Mouse (Mus musculus): ENCODE measurements around the gene Bbs12.

The Bbs12 gene

GRCm38 (mm10) chr3:37312370-37312941 is at the start of gene Bbs12, which contains the start of gene Cetn4:
Bbs12 (plus strand) TSS chr3:37312554.
Cetn4 (minus strand) TSS chr3:37312708.
- no peak for DNase-seq (ENCODE audit: extremely low read depth, low read depth, low spot score)

DNA sequence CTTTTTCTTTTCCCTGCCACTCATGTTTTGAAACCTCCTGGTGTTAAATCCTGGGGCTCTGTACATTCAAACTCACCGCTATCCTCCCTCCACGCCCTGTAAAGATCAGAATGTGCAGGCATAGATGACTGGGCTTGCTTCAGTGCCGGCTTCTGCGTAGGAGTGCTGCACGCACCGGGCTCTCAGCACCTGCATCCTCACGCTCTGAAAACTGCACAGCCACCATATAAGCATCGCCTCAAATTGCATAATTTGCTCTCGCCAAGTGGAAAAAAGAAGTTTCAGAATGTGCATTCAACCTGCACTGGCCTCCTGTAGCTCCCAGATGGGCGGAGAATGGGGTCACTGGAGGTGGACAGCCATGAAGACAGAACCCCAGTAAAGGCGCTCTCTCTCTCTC is 44.0 kb upstream of the Bbs12 start:
- no peak for DNase-seq (ENCODE audit: extremely low read depth, low read depth, low spot score)

GRCm38 (mm10) chr3:37269926-37270325 is 42.4 kb upstream of the Bbs12 start:
- no peak for DNase-seq (ENCODE audit: extremely low read depth, low read depth, low spot score)

DNA sequence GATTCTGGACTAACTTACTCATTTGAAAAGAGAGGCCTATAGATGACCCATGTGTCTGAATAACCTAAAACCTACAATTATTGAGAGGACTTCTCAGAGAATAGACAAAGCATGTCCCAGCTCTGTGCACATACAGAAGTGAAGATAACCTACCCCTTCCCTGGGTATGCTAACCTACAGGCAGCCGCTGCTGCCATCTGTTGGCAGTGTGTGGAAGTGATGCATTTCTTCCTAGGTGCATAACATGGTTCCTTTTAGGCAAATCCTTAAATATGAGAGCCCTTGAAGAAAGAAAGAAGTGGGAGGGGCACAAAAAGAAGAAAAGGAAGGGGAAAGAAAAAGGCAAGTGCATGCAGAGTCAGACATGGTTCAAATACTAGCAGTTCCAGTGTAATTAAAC is 41.1 kb upstream of the Bbs12 start:
- no peak for DNase-seq (ENCODE audit: extremely low read depth, low read depth, low spot score)

DNA sequence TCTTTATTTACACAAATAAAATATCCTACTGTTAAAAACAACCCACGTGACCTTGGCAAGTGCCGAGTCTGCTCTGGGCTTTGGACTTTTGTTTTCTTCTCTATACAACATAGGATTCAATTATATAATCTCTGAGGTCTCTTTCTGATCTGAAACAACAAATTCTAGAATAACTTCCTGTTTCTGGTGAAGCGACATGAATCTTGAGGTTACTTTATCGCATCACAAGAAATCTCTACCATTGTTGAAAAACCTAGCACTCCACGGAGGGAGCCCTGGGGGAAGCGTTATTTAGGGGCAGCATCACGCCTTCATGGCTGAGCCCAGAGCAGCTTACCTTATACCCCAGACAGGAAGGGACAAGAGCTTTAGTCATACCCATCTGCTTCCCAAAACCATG is 39.3 kb upstream of the Bbs12 start:
- DNase-seq (ENCODE audit: extremely low read depth, low read depth, low spot score) = no peak

DNA sequence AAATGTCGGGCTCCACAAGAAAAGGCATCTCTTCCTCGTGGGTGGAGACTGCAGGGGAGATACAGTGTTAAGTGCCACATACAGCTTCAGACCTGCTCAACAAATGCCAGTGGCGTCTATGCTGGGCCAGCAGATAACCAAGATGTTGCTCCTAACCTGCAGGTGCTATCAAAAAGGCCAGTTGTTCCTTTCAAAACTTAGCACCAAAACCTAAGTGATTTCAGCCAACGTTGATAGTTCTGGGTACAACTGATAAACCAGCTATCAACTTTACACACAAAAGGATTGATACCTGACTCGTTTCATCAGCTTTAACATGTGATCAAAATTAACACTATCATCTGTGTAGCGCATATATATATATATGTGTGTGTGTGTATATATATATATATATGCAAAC is 37.7 kb upstream of the Bbs12 start:
- no peak for DNase-seq (ENCODE audit: extremely low read depth, low read depth, low spot score)

- DNase-seq (ENCODE audit: extremely low read depth, low read depth, low spot score) = no peak
These were observed 32.1 kb upstream of the Bbs12 start for GRCm38 (mm10) chr3:37280221-37280620.

- DNase-seq (ENCODE audit: extremely low read depth, low read depth, low spot score) = no peak
These were observed 31.5 kb upstream of the Bbs12 start for GRCm38 (mm10) chr3:37280871-37281270.

- no peak for DNase-seq (ENCODE audit: extremely low read depth, low read depth, low spot score)
These were observed 29.9 kb upstream of the Bbs12 start for GRCm38 (mm10) chr3:37282299-37282922.

GRCm38 (mm10) chr3:37283234-37283633 is 29.1 kb upstream of the Bbs12 start:
- no peak for DNase-seq (ENCODE audit: extremely low read depth, low read depth, low spot score)

DNA sequence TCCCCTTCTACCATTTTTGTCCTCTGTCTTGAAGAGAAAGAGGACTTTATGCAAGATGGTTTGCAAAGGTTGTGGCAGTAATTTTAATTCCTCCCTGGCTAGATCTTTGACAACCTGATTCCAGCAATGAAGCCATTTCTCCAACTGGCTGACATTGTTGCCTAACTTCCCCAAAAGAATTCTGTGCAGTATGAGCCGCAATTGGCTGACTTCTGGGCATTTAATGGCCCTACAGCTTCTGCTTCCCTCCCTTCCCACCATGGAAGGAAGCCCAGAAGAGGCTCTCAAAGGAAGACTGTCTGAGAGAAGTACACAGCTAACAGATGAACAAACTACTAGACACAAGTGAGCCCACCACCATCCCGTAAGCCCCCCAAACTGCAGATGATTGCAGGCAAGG is 23.1 kb upstream of the Bbs12 start:
- DNase-seq (ENCODE audit: extremely low read depth, low read depth, low spot score) = no peak

- no peak for DNase-seq (ENCODE audit: extremely low read depth, low read depth, low spot score)
These were observed 21.3 kb upstream of the Bbs12 start for GRCm38 (mm10) chr3:37290881-37291541.

GRCm38 (mm10) chr3:37291929-37292328 is 20.4 kb upstream of the Bbs12 start:
- no peak for DNase-seq (ENCODE audit: extremely low read depth, low read depth, low spot score)

GRCm38 (mm10) chr3:37292654-37293053 is 19.7 kb upstream of the Bbs12 start:
- no peak for DNase-seq (ENCODE audit: extremely low read depth, low read depth, low spot score)

DNA sequence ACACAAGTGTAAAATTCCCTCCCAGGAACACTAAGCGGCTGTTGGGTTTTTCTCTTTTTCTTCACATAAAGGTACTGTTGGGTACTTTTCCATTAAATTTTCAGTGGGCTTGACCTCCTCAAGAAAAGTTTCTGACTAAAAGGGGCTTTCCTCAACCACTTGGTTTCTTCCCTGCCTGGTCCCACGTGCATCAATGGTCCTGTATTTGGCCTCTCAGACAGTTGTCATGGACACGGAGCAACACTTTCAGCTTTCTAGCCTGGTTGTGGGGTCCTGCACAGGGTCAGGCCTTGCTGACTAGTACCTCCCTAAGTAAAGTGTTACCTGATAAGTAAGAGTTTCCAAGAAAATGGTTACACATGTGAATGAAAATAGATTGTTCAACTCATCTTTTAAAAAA is 12.9 kb upstream of the Bbs12 start:
- DNase-seq (ENCODE audit: extremely low read depth, low read depth, low spot score) = no peak

GRCm38 (mm10) chr3:37302685-37303084 is 9.7 kb upstream of the Bbs12 start:
- DNase-seq (ENCODE audit: extremely low read depth, low read depth, low spot score) = no peak

DNA sequence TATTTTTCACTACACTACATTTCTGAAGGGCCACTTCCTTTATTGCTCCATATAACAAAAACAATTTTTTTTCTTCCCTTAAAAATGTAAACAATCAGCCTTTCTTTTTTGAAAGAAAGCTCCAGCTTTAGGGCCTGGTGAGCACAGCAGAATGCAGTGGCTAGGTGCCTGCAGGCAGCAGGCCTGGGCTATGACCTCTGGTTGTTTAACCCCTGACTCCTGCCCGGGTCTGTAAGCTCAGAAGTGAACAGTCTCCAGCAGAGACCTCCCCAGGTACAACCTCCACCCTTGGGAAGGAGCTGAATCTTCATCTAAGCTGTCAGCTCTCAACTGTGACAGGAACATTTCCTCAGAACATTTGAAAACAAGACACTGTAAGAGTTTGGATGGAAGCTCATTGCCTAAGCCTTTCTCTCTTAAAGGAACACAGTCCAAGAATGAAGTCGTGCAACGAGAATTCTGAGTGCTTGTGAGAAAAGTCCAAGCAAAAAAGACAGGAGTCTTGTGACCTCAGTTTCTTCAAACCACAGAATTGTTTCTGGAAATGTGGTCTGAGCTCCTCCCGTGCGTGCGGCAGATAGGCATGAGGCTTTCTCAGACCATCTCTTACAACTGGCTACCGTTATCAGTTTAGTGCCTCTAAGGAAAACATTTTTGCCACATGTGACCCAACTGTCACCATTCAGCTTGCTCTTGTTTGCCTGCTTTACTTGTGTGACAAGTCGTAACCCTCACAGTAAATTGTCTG is 8.8 kb upstream of the Bbs12 start:
- no peak for DNase-seq (ENCODE audit: extremely low read depth, low read depth, low spot score)

DNA sequence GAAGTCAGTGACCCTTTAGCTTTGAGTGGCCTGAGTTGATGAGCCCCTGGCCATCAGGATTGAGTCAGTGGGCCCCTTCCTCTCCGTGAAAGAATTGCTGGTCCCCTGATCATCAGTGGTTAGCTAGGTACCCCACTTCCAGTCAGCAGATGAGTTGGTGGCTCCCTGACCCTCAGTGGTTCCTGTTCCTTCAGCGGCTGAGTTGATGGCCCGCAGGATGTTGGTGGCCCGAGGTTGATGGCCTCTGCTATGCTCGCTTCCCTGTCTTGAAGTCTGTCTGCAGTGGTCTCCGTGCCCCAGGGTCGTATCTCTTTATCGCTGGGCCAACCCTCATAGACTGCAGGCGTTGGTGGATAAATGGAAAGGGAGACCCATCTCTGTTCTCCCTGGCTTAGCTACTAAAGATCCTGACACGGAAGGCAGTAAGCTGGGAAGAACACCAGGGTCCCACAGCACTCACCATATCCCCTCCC is 421 bp upstream of the Bbs12 start:
- no peak for DNase-seq (ENCODE audit: extremely low read depth, low read depth, low spot score)

DNA sequence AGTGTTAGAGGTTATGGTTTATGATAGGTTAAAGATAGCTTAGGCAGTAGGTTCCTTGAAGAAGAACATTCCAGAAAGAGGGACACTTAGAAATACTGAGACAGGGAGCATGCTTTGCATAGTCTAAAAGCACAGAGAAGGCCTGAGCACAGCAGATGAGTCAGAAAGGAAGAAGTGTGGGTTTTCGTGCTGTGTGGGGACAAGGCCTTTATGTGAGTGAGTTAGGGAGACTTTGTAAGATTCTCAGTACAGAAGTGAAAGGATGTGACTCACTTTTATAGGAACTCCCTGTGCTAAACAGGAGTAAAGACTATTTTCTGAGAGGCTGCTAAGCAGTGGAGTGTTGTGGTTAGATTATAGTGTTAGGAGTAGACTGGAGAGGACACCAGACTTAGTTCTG is 1.0 kb downstream of the Bbs12 start:
- no peak for DNase-seq (ENCODE audit: extremely low read depth, low read depth, low spot score)

DNA sequence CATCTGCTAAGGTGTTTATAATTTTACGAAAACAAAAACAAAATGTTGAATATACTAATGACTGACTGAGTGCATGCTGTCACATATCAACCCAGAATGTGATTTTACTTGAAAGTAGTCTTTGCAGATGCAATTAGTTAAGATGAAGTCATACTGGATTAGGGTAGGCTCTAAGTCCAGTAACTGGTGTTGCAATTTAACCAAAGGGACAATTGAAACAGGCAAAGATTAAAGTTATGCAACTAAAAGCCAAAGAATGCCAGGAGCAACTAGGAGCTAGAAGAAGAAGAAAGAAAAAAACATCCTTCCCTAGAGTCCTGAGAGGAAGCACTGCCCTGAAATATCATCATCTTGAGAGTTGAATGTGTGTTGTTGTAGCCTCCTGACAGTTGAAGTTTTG is 3.9 kb downstream of the Bbs12 start:
- DNase-seq (ENCODE audit: extremely low read depth, low read depth, low spot score) = no peak

- DNase-seq (ENCODE audit: extremely low read depth, low read depth, low spot score) = no peak
These were observed 12.0 kb downstream of the Bbs12 start for GRCm38 (mm10) chr3:37324310-37324709.
